Mouse (Mus musculus): Measurements from ENCODE around the gene Elovl5.

DNA sequence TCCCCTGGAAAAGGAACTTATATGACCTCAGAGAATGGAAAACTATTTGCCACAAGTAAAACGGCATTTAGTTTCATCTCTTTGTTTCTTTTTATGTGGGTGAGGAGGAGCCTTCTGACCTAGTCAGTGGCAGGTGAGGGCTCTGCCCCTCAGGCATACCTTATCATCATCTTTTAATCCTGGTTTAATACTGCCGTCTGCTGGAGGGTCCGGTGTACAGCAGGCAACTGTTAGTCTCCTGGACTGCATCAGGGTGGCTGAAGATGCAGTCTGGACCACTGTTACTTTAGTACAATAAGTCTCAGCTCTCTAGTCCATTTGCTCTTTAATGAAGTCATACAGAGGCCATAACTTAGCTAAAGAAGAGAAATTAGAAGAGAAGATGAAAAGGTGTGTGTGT, 107.7 kb downstream of the Elovl5 start:
- peak; percentile 75 for TF ChIP-seq CTCF (IDR thresholded peaks at IDR 0.05; ENCODE audit: low read depth, low read length)
- no peak for TF ChIP-seq POLR2A (IDR thresholded peaks at IDR 0.05; ENCODE audit: insufficient read depth, low read length)
- TF ChIP-seq EP300 (IDR thresholded peaks at IDR 0.05; ENCODE audit: insufficient read depth, low read depth, low read length), result no peak

Measured in ES-Bruce4 (cell line).